Mouse (Mus musculus) urinary bladder, postnatal 14 days (tissue): ENCODE measurements around the gene Chst11.
A peak's percentile ranks its signal among the peaks of the same experiment; 100 is the strongest.

Experiments used
- DNase-seq: peaks from one replicate; pipeline ENCODE4 v3.0.0; 2021; ENCODE audit warnings: low spot score

Chst11 gene

GRCm38 (mm10) chr10:83168303-83169056 is 183.2 kb downstream of the Chst11 start:
- DNase-seq = no peak

- no peak for DNase-seq
Observed at GRCm38 (mm10) chr10:83169554-83169953, 184.3 kb downstream of the Chst11 start.

GRCm38 (mm10) chr10:83178151-83178550 is 192.9 kb downstream of the Chst11 start:
- DNase-seq = no peak

GRCm38 (mm10) chr10:83178661-83179060 is 193.4 kb downstream of the Chst11 start:
- no peak for DNase-seq

GRCm38 (mm10) chr10:83181831-83182572 is 196.7 kb downstream of the Chst11 start:
- DNase-seq = no peak

GRCm38 (mm10) chr10:83182573-83182960 is 197.3 kb downstream of the Chst11 start:
- peak; percentile 75 for DNase-seq

- no peak for DNase-seq
Observed at GRCm38 (mm10) chr10:83183634-83184479, 198.6 kb downstream of the Chst11 start.

GRCm38 (mm10) chr10:83184480-83185069 is 199.3 kb downstream of the Chst11 start:
- DNase-seq = no peak

GRCm38 (mm10) chr10:83185121-83185520 is 199.8 kb downstream of the Chst11 start:
- no peak for DNase-seq

- no peak for DNase-seq
Observed at GRCm38 (mm10) chr10:83186167-83186566, 200.9 kb downstream of the Chst11 start.

GRCm38 (mm10) chr10:83186984-83187383 is 201.7 kb downstream of the Chst11 start:
- DNase-seq = no peak

- DNase-seq = no peak
Observed at GRCm38 (mm10) chr10:83189071-83189470, 203.8 kb downstream of the Chst11 start.

GRCm38 (mm10) chr10:83191476-83191875 is 206.2 kb downstream of the Chst11 start:
- DNase-seq = no peak

- no peak for DNase-seq
Observed at GRCm38 (mm10) chr10:83191982-83192381, 206.7 kb downstream of the Chst11 start.

- DNase-seq = peak; percentile 65
Observed at GRCm38 (mm10) chr10:83197690-83198336, 212.5 kb downstream of the Chst11 start.

- no peak for DNase-seq
Observed at GRCm38 (mm10) chr10:83198692-83199091, 213.4 kb downstream of the Chst11 start.

- no peak for DNase-seq
Observed at GRCm38 (mm10) chr10:83199290-83199689, 214.0 kb downstream of the Chst11 start.

GRCm38 (mm10) chr10:83201525-83201924 is 216.2 kb downstream of the Chst11 start:
- DNase-seq = no peak

- no peak for DNase-seq
Observed at GRCm38 (mm10) chr10:83202906-83203702, 217.8 kb downstream of the Chst11 start.

GRCm38 (mm10) chr10:83208436-83208835 is 223.1 kb downstream of the Chst11 start:
- DNase-seq = no peak

GRCm38 (mm10) chr10:83209388-83209787 is 224.1 kb downstream of the Chst11 start:
- DNase-seq = no peak
